Mouse (Mus musculus) G1E (cell line): ENCODE results near the gene Ccdc189. TPM values are rescaled to one million over a fixed set of nuclear protein-coding genes. Genes with fewer than 3 reads are reported as not detected.
"Not testable (repeated sequence)": the region's sequence is repeated elsewhere in the genome, so short reads cannot be mapped to it uniquely, and the experiment has no call there.

Source experiments
- ATAC-seq: 2 replicates; pipeline ENCODE4 v1.8.0; 2016; ENCODE audit warnings: mild to moderate bottlenecking; ENCODE audit not compliant: insufficient number of reproducible peaks, poor library complexity, low FRiP score, severe bottlenecking; ENCODE audit errors: extremely low read depth
- DNase-seq: peaks from one replicate; pipeline ENCODE4 v3.0.0; 2012; ENCODE audit warnings: low spot score
- H3K27me3 ChIP-seq: 2 replicates; pipeline ENCODE4 v1.6.1; 2012; ENCODE audit warnings: mild to moderate bottlenecking, low read length, inconsistent platforms; ENCODE audit not compliant: insufficient read depth
- H3K36me3 ChIP-seq: replicated peaks from 2 replicates; pipeline ENCODE3; 2012; ENCODE audit warnings: mild to moderate bottlenecking, inconsistent platforms
- H3K4me1 ChIP-seq: 2 replicates; pipeline ENCODE4 v1.6.1; 2012; ENCODE audit warnings: low read depth, low read length, inconsistent platforms, mixed read lengths; ENCODE audit not compliant: insufficient read depth
- H3K4me3 ChIP-seq: 2 replicates; pipeline ENCODE4 v1.5.1; 2012; ENCODE audit warnings: low read depth, mild to moderate bottlenecking, inconsistent platforms, low read length, moderate library complexity, mixed read lengths
- H3K9me3 ChIP-seq: replicated peaks from 2 replicates; pipeline ENCODE4 v1.6.1; 2012; ENCODE audit warnings: inconsistent platforms
- CTCF ChIP-seq: IDR thresholded peaks from 2 replicates; pipeline ENCODE4 v1.5.1; 2012; ENCODE audit warnings: low read depth, low read length, inconsistent platforms, mixed read lengths
- GATA1 ChIP-seq: IDR thresholded peaks from 2 replicates; pipeline ENCODE4 v1.6.1; 2012; ENCODE audit warnings: borderline replicate concordance, low read length, inconsistent platforms, mixed read lengths
- GATA2 ChIP-seq: IDR thresholded peaks from 2 replicates; pipeline ENCODE4 v1.6.1; 2012; ENCODE audit warnings: low read depth, low read length, inconsistent platforms, borderline replicate concordance
- POLR2AphosphoS5 ChIP-seq: IDR thresholded peaks from 2 replicates; pipeline ENCODE4 v1.6.1; 2012; ENCODE audit warnings: low read depth, low read length, inconsistent platforms; ENCODE audit not compliant: insufficient replicate concordance
- TAL1 ChIP-seq: conservative IDR thresholded peaks from 2 replicates; pipeline ENCODE4 v1.6.1; 2012; ENCODE audit warnings: low read depth, low read length, inconsistent platforms, mixed read lengths
- polyA plus RNA-seq: library from polyadenylated mRNA; stranded (reverse); fragments of >175 nt; gene quantifications from 2 replicates; pipeline ENCODE4 v1.2.3, GENCODE M21; 2012
- total RNA-seq, 2 experiments: library from RNA; stranded (forward) in 1 of 2; stranded (reverse) in 1 of 2; fragments of 200-1000 nt in 1 of 2; fragments of >200 nt in 1 of 2; fragmentation: Nextera tagmentation in 1 of 2; gene quantifications; 2 replicates each; pipeline ENCODE4 v1.2.3; 2014 to 2017

Ccdc189 gene
- 3.2 and 9.3 TPM in 2 replicates for total RNA-seq (2014; fragmentation: Nextera tagmentation)
- total RNA-seq (2017), result 4.0 and 5.6 TPM in 2 replicates
- 2.5 and 3.9 TPM in 2 replicates for polyA plus RNA-seq

- H3K27me3 ChIP-seq, result no peaks in the 10 kb centered on the region
- ATAC-seq (peak; percentile 99), DNase-seq (peak; percentile 99)
- no peaks in the 10 kb centered on the region for H3K9me3 ChIP-seq
- H3K4me1 ChIP-seq, result peaks cover 48% of the 10 kb centered on the region
- TF ChIP-seq TAL1 (no peak), CTCF (no peak)
- peaks cover 73% of the 10 kb centered on the region for H3K36me3 ChIP-seq
- peak within 1 kb of the TSS; percentile 91 for H3K4me3 ChIP-seq
These were observed at the start of gene Ccdc189, which contains the start of gene Rnf40 for GRCm38 (mm10) chr7:127588011-127588871. Gene Ccdc189 (minus strand): TSS chr7:127588595. Gene Rnf40 (plus strand): TSS chr7:127588767.

GRCm38 (mm10) chr7:127636963-127637362, 48.6 kb upstream of the Ccdc189 start:
- H3K4me1 ChIP-seq, result peaks cover 11% of the 10 kb centered on the region
- no peaks in the 10 kb centered on the region for H3K36me3 ChIP-seq
- no peak for DNase-seq
- H3K9me3 ChIP-seq, result no peaks in the 10 kb centered on the region
- H3K4me3 ChIP-seq, result no peak overlapping the region
- peaks cover 3% of the 10 kb centered on the region; the same call in 1 of the 2 replicates for H3K27me3 ChIP-seq
- ATAC-seq, result no peak
- TF ChIP-seq CTCF, result no peak
- TF ChIP-seq GATA1, result no peak
- TF ChIP-seq TAL1, result no peak
- no peak for TF ChIP-seq POLR2AphosphoS5
- TF ChIP-seq GATA2, result no peak

GRCm38 (mm10) chr7:127631416-127631815, 43.0 kb upstream of the Ccdc189 start:
- DNase-seq, result no peak
- no peak for TF ChIP-seq TAL1
- no peak for TF ChIP-seq POLR2AphosphoS5
- no peak for TF ChIP-seq GATA2
- TF ChIP-seq CTCF, result no peak
- no peak for TF ChIP-seq GATA1
- Histone ChIP-seq H3K27me3 (no peaks in the 10 kb centered on the region), H3K4me1 (peaks cover 8% of the 10 kb centered on the region), H3K36me3 (no peaks in the 10 kb centered on the region), H3K9me3 (no peaks in the 10 kb centered on the region), H3K4me3 (no peak overlapping the region)
- no peak for ATAC-seq

GRCm38 (mm10) chr7:127628646-127629045, 40.3 kb upstream of the Ccdc189 start:
- no peak for TF ChIP-seq TAL1
- no peak for TF ChIP-seq GATA2
- TF ChIP-seq CTCF, result no peak
- no peak for TF ChIP-seq GATA1
- TF ChIP-seq POLR2AphosphoS5, result no peak
- H3K36me3 ChIP-seq, result no peaks in the 10 kb centered on the region
- no peak for ATAC-seq
- DNase-seq, result no peak
- H3K9me3 ChIP-seq, result no peaks in the 10 kb centered on the region
- no peak overlapping the region for H3K4me3 ChIP-seq
- H3K27me3 ChIP-seq, result no peaks in the 10 kb centered on the region
- peaks cover 14% of the 10 kb centered on the region for H3K4me1 ChIP-seq

- Histone ChIP-seq H3K36me3 (no peaks in the 10 kb centered on the region), H3K27me3 (no peaks in the 10 kb centered on the region), H3K9me3 (no peaks in the 10 kb centered on the region), H3K4me3 (no peak overlapping the region), H3K4me1 (peaks cover 14% of the 10 kb centered on the region)
- peak; percentile 85 for ATAC-seq
- TF ChIP-seq GATA2, result no peak
- no peak for TF ChIP-seq GATA1
- peak; percentile 87 for TF ChIP-seq TAL1
- TF ChIP-seq POLR2AphosphoS5, result no peak
- TF ChIP-seq CTCF, result no peak
- peak; percentile 69 for DNase-seq
These were observed 38.1 kb upstream of the Ccdc189 start for GRCm38 (mm10) chr7:127626471-127626870.

- peaks cover 14% of the 10 kb centered on the region for H3K4me1 ChIP-seq
- TF ChIP-seq POLR2AphosphoS5 (no peak), GATA2 (no peak), GATA1 (no peak), CTCF (no peak), TAL1 (no peak)
- DNase-seq (no peak), ATAC-seq (no peak)
- no peak overlapping the region for H3K4me3 ChIP-seq
- H3K9me3 ChIP-seq, result no peaks in the 10 kb centered on the region
- no peaks in the 10 kb centered on the region for H3K27me3 ChIP-seq
- no peaks in the 10 kb centered on the region for H3K36me3 ChIP-seq
These were observed 37.6 kb upstream of the Ccdc189 start for GRCm38 (mm10) chr7:127626039-127626438.

- H3K4me3 ChIP-seq, H3K9me3 ChIP-seq, H3K27me3 ChIP-seq, H3K36me3 ChIP-seq, DNase-seq, ATAC-seq: not testable (repeated sequence)
- H3K4me1 ChIP-seq, result peaks cover 17% of the 10 kb centered on the region
These were observed 30.0 kb upstream of the Ccdc189 start for GRCm38 (mm10) chr7:127618402-127618801.
